Comparison of ENCODE assay signal across 28 mouse cellular contexts in genomic region chr8:91755566-91755965, GRCm38 (mm10). TPM values are rescaled to one million over a fixed set of nuclear protein-coding genes. Genes with fewer than 3 reads are reported as not detected.
DNase-seq lines count a peak whose midpoint lies in the region; ATAC-seq and TF ChIP-seq lines count a peak whose summit lies in the region.
"Had no signal": no experiment of that assay in that cellular context is flagged by ENCODE, and none has a peak within 500 bp of the region (broad histone marks: within the 10 kb centered on the region; RNA-seq: fewer than 3 reads in every experiment).

No protein-coding gene starts in this region.

- H3K4me2 ChIP-seq in kidney, embryonic 14.5 days (replicated peaks; ENCODE audit: low read depth, low read length): no peak overlapping the region
- H3K4me2 ChIP-seq in kidney, postnatal 0 days (ENCODE audit: low read length): no peak overlapping the region
- H3K4me2 ChIP-seq: embryonic facial prominence, embryonic 12.5 days; embryonic facial prominence, embryonic 15.5 days; heart, embryonic 11.5 days; hindbrain, embryonic 13.5 days had no signal

- no peak overlapping the region for H3K4me3 ChIP-seq in kidney, embryonic 14.5 days (ENCODE audit: low read length)
- no peak overlapping the region for H3K4me3 ChIP-seq in kidney, postnatal 0 days (replicated peaks; ENCODE audit: low read depth, low read length)
- no peak overlapping the region for H3K4me3 ChIP-seq in midbrain, embryonic 10.5 days
- H3K4me3 ChIP-seq: embryonic facial prominence, embryonic 12.5 days; embryonic facial prominence, embryonic 15.5 days; heart, adult 2 months; hindbrain, embryonic 10.5 days; hindbrain, embryonic 13.5 days had no signal

- no peaks in the 10 kb centered on the region for H3K36me3 ChIP-seq in kidney, embryonic 14.5 days (ENCODE audit: control insufficient read depth, insufficient read depth, low read length)
- no peaks in the 10 kb centered on the region for H3K36me3 ChIP-seq in kidney, postnatal 0 days (ENCODE audit: insufficient read depth, low read length)
- H3K36me3 ChIP-seq in midbrain, embryonic 10.5 days: no peaks in the 10 kb centered on the region
- H3K36me3 ChIP-seq: embryonic facial prominence, embryonic 12.5 days; embryonic facial prominence, embryonic 15.5 days; G1E; hindbrain, embryonic 10.5 days; hindbrain, embryonic 13.5 days had no signal

- DNase-seq in kidney, adult 11 months: peak; percentile 69
- DNase-seq in kidney, adult 8-10 months: peak; percentile 68 to 79
- DNase-seq in kidney, postnatal 0 days (ENCODE audit: low spot score): peak; percentile 10
- peak; percentile 72 to 84 for DNase-seq in kidney, postnatal 25 days
- DNase-seq in midbrain, embryonic 10.5 days (ENCODE audit: low spot score): no peak
- no peak for DNase-seq in layer of hippocampus, adult 9-11 months
- no peak for DNase-seq in ovary, postnatal 14 days (ENCODE audit: low spot score)
- DNase-seq: adrenal gland, adult 2 months; adrenal gland, postnatal 14 days; B cell, adult 2 months; cerebellum, adult 11 months; cerebellum, adult 2 months; cerebellum, adult 9-11 months; cerebellum, postnatal 25 days; forebrain, postnatal 0 days; gastrocnemius, postnatal 25 days; heart, adult 2 months had no signal

- H3K27me3 ChIP-seq in kidney, embryonic 14.5 days (ENCODE audit: control insufficient read depth, insufficient read depth, low read length): no peaks in the 10 kb centered on the region
- H3K27me3 ChIP-seq in kidney, postnatal 0 days (ENCODE audit: insufficient read depth, low read length): no peaks in the 10 kb centered on the region
- H3K27me3 ChIP-seq in midbrain, embryonic 10.5 days (ENCODE audit: low read depth, poor library complexity, severe bottlenecking): no peaks in the 10 kb centered on the region
- H3K27me3 ChIP-seq: CH12.LX; embryonic facial prominence, embryonic 15.5 days; hindbrain, embryonic 13.5 days had no signal

- TF ChIP-seq CTCF in kidney, postnatal 0 days (IDR thresholded peaks at IDR 0.05; ENCODE audit: low read depth): no peak

- 48% methylated on average over 7 of the region's 7 CpGs for WGBS in kidney, embryonic 14.5 days
- 53% methylated on average over 7 of the region's 7 CpGs for WGBS in kidney, postnatal 0 days
- 84% methylated on average over 7 of the region's 7 CpGs for WGBS in midbrain, embryonic 10.5 days

- no peak for ATAC-seq in kidney, embryonic 14.5 days (ENCODE audit: low FRiP score, low TSS enrichment)
- no peak; the same call in 1 of the 2 replicates for ATAC-seq in kidney, postnatal 0 days (replicated peaks; ENCODE audit: low FRiP score, low read depth)
- ATAC-seq: forebrain, embryonic 14.5 days; forebrain, postnatal 0 days; hindbrain, embryonic 16.5 days; Patski had no signal

- no peak overlapping the region for H3K9ac ChIP-seq in kidney, embryonic 14.5 days (ENCODE audit: low read depth, low read length)
- no peak overlapping the region for H3K9ac ChIP-seq in kidney, postnatal 0 days (ENCODE audit: low read depth, low read length)
- H3K9ac ChIP-seq: embryonic facial prominence, embryonic 12.5 days; embryonic facial prominence, embryonic 15.5 days; forebrain, postnatal 0 days; hindbrain, embryonic 13.5 days had no signal

- no peak overlapping the region for H3K27ac ChIP-seq in kidney, embryonic 14.5 days (ENCODE audit: low read depth, low read length)
- H3K27ac ChIP-seq in kidney, postnatal 0 days: no peak overlapping the region
- H3K27ac ChIP-seq in midbrain, embryonic 10.5 days (replicated peaks): no peak overlapping the region
- H3K27ac ChIP-seq: embryonic facial prominence, embryonic 12.5 days; embryonic facial prominence, embryonic 15.5 days; heart, adult 2 months; hindbrain, embryonic 10.5 days; hindbrain, embryonic 13.5 days had no signal

- H3K9me3 ChIP-seq in kidney, embryonic 14.5 days (ENCODE audit: control insufficient read depth, low read length): no peaks in the 10 kb centered on the region
- H3K9me3 ChIP-seq in kidney, postnatal 0 days (replicated peaks; ENCODE audit: low read length): no peaks in the 10 kb centered on the region
- no peaks in the 10 kb centered on the region for H3K9me3 ChIP-seq in midbrain, embryonic 10.5 days (replicated peaks)
- H3K9me3 ChIP-seq: embryonic facial prominence, embryonic 12.5 days; embryonic facial prominence, embryonic 15.5 days; hindbrain, embryonic 10.5 days; hindbrain, embryonic 13.5 days had no signal

- no peaks in the 10 kb centered on the region for H3K4me1 ChIP-seq in kidney, embryonic 14.5 days (ENCODE audit: control insufficient read depth, insufficient read depth, low read length)
- no peaks in the 10 kb centered on the region for H3K4me1 ChIP-seq in kidney, postnatal 0 days (replicated peaks; ENCODE audit: insufficient read depth, low read length)
- no peaks in the 10 kb centered on the region for H3K4me1 ChIP-seq in midbrain, embryonic 10.5 days
- H3K4me1 ChIP-seq: hindbrain, embryonic 10.5 days had no signal

RNA-seq across cellular contexts. Expression of gene Irx3, which starts 46.3 kb away (rescaled TPM):
- 11.8 and 13.7 TPM in 2 replicates for polyA plus RNA-seq in kidney, embryonic 14.5 days (2014; fragmentation: Nextera tagmentation; extraction: Ambion mirVana)
- polyA plus RNA-seq in kidney, postnatal 0 days (2015; fragmentation: Nextera tagmentation; extraction: Ambion mirVana): 22.2 and 25.2 TPM in 2 replicates
- polyA plus RNA-seq in midbrain, embryonic 10.5 days (2016; fragmentation: Nextera tagmentation; extraction: Ambion mirVana): 46.2 and 49.9 TPM in 2 replicates
- polyA plus RNA-seq: G1E had no signal

Comparison
In these comparisons a context has a peak if more than half of its experiments do, and no peak if none do; other contexts are left out.
1. DNase-seq: peak in kidney, adult 11 months (single experiment), kidney, adult 8-10 months (2 of 2), kidney, postnatal 0 days (single experiment) and kidney, postnatal 25 days (2 of 2); none in midbrain, embryonic 10.5 days (single experiment), layer of hippocampus, adult 9-11 months (single experiment) and ovary, postnatal 14 days (single experiment).